Mouse (Mus musculus) heart, adult 9 months (tissue): ENCODE measurements around the gene Jph4.

Experiments used
- DNase-seq, 2 experiments: peaks; one replicate each; pipeline ENCODE4 v3.0.0; 2022; ENCODE audit warnings: low spot score in 2 of 2

Jph4 gene

DNA sequence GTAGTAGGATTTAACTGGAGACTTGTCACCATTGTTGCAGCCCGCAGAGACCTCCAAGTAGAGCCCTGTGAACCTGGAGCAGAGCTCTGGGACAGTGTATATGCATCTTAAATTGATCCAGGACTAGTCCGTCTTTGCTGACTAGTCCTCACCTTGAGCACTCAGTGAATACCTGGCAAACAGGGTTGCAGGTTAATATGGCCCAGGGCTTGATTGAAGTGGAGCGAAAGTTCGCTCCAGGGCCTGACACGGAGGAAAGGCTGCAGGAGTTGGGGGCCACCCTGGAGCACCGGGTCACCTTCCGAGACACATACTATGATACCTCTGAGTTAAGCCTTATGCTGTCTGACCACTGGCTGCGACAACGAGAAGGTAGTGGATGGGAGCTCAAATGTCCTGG, 21.5 kb downstream of the Jph4 start:
- no peak for DNase-seq

- peak; percentile 77 to 78 for DNase-seq
These were observed 22.0 kb downstream of the Jph4 start, which contains the start of gene Thtpa for GRCm38 (mm10) chr14:55094704-55095231. Gene Thtpa, plus strand, starts transcription at chr14:55094784.

DNA sequence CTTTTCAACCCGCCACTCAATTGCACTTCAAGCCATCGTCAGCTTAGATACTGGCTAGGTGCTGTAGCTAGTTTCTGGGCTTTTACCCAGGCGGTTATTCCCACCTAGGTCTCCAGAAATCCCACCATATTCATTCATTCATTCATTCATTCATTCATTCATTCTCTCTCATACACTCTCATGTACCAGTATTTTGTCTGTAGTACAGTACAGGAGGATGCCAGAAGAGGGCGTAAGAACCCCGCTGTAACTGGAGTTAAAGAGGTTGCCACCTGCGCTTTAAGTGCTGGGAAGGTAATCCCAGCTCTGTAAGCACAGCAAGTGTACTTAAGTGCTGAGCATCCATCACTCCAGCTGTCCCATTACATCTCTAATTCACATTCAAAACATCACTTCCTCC, 22.8 kb downstream of the Jph4 start:
- no peak for DNase-seq

DNA sequence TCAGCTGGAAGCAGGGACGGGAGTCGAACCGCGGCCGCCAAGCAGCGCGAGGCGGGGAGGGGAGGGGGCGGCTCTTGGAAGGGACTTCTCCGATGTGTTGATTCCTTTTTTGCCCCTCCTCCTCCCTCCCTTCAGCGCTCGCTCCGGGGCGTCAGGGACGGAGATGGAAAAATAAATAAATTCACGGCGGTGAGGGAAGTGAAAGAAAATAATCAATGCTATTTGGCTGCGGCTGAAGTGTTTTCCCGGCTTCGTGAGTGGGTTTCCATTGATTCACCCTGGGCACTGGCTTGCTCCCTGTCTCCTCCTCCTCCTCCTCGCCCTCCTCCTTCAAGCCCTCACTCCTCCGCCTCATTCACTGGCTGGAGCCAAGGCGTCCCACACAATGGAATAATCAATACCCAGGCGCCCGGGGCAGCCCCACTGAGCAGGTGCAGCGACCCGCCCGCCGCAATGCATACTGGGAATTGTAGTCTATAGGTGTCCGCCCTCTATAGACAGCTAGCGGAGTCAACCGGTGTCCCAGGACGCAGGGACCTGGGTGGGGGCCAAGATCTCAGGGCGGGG, 24.6 kb downstream of the Jph4 start, which contains the start of gene Zfhx2:
Gene Zfhx2 (minus strand): TSS at position 314 of the 567 bp plus-strand sequence.
- DNase-seq, result peak; percentile 91

DNA sequence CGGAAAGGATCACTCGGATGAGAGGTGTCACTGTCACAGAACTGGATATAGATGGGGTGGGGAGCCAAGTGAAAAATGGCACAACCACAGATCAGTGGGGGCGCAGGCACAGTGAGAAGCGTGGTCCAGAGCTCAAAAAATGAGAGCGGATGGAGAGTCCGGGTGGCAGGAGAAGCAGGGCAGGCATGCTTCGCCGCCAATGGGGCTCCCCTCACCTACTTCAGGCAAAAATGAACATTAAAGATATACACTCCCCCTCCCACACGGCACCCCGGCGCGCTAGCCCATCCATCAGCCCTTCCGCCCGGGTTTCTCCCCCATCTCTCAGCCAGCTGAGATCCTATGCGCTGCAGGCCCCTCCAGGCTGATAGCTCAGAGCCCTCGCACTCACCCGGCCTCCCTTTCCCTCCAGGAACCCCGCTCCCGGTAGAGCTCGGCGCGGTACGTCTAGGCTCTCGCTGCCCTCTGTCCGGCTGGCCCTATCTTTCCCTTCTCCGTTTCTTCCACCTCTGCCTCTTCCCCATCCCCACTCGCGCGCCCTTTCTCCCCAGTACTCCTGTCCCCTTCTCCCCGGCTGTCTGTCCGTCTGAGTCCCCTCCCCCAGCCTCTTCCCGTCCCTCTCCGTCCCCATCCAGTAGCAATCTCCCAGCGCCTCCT, 25.4 kb downstream of the Jph4 start:
- no peak for DNase-seq

- no peak for DNase-seq
These were observed 27.4 kb downstream of the Jph4 start for GRCm38 (mm10) chr14:55089199-55089947.

- no peak for DNase-seq
These were observed 30.7 kb downstream of the Jph4 start for GRCm38 (mm10) chr14:55086009-55086514.

- no peak for DNase-seq
These were observed 31.3 kb downstream of the Jph4 start for GRCm38 (mm10) chr14:55085324-55086008.

DNA sequence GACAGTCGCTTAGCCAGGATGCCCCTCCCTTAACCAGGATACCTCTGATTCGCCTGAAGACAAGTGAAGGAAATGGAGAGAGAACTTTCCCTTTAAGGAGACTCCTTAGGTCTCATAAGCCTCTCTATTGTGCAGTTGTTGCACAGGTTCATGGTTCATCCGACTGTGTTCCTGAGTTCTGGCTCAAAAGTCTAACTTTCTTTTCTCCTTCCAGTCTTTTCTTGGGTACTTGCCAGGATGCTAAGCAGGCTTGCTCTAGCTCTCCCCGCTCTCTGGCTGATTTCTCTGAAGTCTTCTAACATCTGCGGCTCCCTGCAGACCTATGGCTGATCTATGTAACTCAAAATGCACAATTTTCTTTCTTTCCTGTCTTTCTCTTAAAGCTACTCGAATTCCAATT, 33.3 kb downstream of the Jph4 start:
- DNase-seq, result no peak

DNA sequence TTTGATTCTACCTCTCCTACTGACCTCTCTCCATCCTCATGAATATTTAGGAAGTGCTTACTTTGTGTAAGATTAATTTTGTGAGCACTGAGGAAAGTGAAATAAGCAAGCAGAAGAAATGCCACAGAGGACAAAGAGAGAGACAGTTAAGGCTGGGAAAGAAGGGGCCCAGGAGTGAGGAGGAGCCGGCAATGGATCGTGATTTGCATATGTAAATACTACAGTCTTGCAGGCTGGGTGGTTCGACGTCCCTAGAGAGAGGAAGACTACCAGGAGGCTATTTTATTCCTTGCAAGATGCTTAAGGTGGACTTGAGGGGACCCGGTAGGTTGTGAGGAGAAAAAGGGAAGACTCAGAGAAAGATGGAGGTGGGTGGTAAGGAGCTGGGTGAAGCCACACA, 35.6 kb downstream of the Jph4 start:
- no peak for DNase-seq

- DNase-seq, result no peak
These were observed 37.3 kb downstream of the Jph4 start for GRCm38 (mm10) chr14:55079214-55079970.

- DNase-seq, result no peak
These were observed 38.3 kb downstream of the Jph4 start for GRCm38 (mm10) chr14:55078366-55078989.

- no peak for DNase-seq
These were observed 39.0 kb downstream of the Jph4 start for GRCm38 (mm10) chr14:55077481-55078365.

DNA sequence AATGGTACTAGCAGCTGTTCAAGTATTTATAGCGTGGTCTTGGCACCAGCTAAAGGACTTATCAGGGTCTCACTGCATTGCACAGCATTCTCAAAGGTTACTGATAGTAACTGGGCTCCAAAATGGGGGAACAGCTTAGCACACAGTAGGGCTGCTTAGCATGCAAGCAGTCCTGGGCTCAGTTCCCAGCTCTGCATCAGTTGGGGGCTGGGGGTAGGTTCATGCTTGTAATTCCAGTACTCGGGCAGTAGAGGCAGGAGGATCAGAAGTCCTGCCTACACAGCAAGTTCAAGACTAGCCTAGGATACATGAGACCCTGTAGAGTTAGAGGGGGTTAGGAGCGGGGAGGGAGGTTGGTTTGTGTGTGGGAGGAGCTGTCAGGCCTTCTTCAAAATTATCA, 39.8 kb downstream of the Jph4 start:
- DNase-seq, result no peak

GRCm38 (mm10) chr14:55076224-55076623, 40.5 kb downstream of the Jph4 start:
- DNase-seq, result no peak

DNA sequence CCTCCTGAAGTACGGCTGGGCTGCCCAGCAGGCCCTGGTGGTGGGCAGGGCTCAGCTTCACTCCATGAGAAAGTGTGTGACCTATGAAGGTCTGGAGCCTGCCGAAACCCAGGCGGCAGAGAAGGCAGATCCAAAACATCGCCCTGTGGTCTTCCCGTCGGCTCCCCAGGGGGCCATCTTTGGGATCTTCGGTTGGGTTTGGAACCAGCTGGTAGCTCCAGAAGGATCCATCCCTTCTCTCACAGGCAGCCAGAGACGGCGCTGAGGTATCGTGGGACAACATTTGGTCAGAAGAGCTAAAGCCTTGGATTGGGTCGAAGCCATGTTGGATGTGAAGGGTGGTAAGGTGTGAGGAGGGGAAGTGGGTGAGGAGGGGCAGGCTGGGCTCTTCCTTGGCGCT, 42.3 kb downstream of the Jph4 start:
- no peak for DNase-seq

- DNase-seq, result no peak
These were observed 45.0 kb downstream of the Jph4 start for GRCm38 (mm10) chr14:55071756-55072155.

- DNase-seq, result no peak
These were observed 50.7 kb downstream of the Jph4 start for GRCm38 (mm10) chr14:55066042-55066441.

- no peak for DNase-seq
These were observed 51.3 kb downstream of the Jph4 start for GRCm38 (mm10) chr14:55065391-55065790.
